Comparison of ENCODE assay signal across 10 mouse cellular contexts in the genomic region with DNA sequence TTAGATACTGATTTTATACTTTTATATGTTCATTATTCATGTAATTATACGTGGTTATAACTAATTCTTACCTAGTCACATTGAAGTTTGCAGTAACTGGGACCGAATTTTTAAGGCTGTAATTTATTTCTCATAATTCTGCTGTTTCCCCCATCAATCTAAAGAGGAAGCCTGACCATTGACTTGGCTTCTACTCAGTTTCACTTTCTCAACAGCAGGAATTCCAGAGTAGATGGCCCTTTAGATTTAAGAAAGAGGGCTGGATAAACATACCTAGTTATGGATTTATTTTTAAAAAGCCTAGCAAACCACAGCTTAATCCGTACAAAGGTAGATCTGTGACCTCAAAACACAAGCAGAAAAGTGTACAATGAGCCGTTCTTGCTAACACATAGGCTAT. TPM values are rescaled to one million over a fixed set of nuclear protein-coding genes. Genes with fewer than 3 reads are reported as not detected.
DNase-seq lines count a peak whose midpoint lies in the region; ATAC-seq and TF ChIP-seq lines count a peak whose summit lies in the region.
"Had no signal": no experiment of that assay in that cellular context is flagged by ENCODE, and none has a peak within 500 bp of the region (broad histone marks: within the 10 kb centered on the region; RNA-seq: fewer than 3 reads in every experiment).

No protein-coding gene starts in this region.

- H3K4me3 ChIP-seq in kidney, adult 2 months (ENCODE audit: insufficient read depth, low read depth, low read length): no peak overlapping the region
- no peak overlapping the region for H3K4me3 ChIP-seq in midbrain, embryonic 11.5 days (ENCODE audit: low read depth, low read length)
- H3K4me3 ChIP-seq in midbrain, postnatal 0 days (ENCODE audit: low read depth, low read length): no peak overlapping the region
- no peak overlapping the region for H3K4me3 ChIP-seq in embryonic fibroblast, embryonic 13.5 days (ENCODE audit: insufficient read depth, low read length)
- no peak overlapping the region for H3K4me3 ChIP-seq in hindbrain, embryonic 10.5 days

- H3K36me3 ChIP-seq in kidney, adult 2 months (ENCODE audit: control insufficient read depth, insufficient read depth, low read length): no peaks in the 10 kb centered on the region
- no peaks in the 10 kb centered on the region for H3K36me3 ChIP-seq in midbrain, embryonic 11.5 days (ENCODE audit: control insufficient read depth, insufficient read depth, low read length)
- H3K36me3 ChIP-seq in midbrain, postnatal 0 days (ENCODE audit: insufficient read depth, low read length): no peaks in the 10 kb centered on the region
- H3K36me3 ChIP-seq in hindbrain, embryonic 10.5 days: no peaks in the 10 kb centered on the region
- H3K36me3 ChIP-seq: G1E; hindbrain, embryonic 12.5 days; midbrain, embryonic 15.5 days had no signal

- H3K4me2 ChIP-seq in midbrain, embryonic 11.5 days: no peak overlapping the region
- H3K4me2 ChIP-seq in midbrain, postnatal 0 days (ENCODE audit: low read depth, low read length, poor library complexity, severe bottlenecking): no peak overlapping the region

- no peak overlapping the region; the same call in 1 of the 2 replicates for H3K27ac ChIP-seq in kidney, adult 2 months (ENCODE audit: insufficient read depth, low read depth, low read length)
- H3K27ac ChIP-seq in midbrain, embryonic 11.5 days (ENCODE audit: low read depth, low read length): no peak overlapping the region
- H3K27ac ChIP-seq in midbrain, postnatal 0 days (ENCODE audit: low read depth, low read length): no peak overlapping the region
- H3K27ac ChIP-seq in embryonic fibroblast, embryonic 13.5 days (ENCODE audit: insufficient read depth, low read length): peak overlapping the region; percentile 92
- H3K27ac ChIP-seq in hindbrain, embryonic 10.5 days: no peak overlapping the region

- no peaks in the 10 kb centered on the region for H3K27me3 ChIP-seq in kidney, adult 2 months (replicated peaks; ENCODE audit: control insufficient read depth, insufficient read depth, low read length)
- no peaks in the 10 kb centered on the region for H3K27me3 ChIP-seq in midbrain, embryonic 11.5 days (ENCODE audit: control insufficient read depth, insufficient read depth, low read length)
- no peaks in the 10 kb centered on the region for H3K27me3 ChIP-seq in midbrain, postnatal 0 days (ENCODE audit: insufficient read depth, low read length)
- H3K27me3 ChIP-seq in hindbrain, embryonic 10.5 days (ENCODE audit: insufficient read depth, poor library complexity, severe bottlenecking): peaks cover 8% of the 10 kb centered on the region; the same call in 1 of the 2 replicates
- H3K27me3 ChIP-seq: hindbrain, embryonic 12.5 days; midbrain, embryonic 15.5 days had no signal

- TF ChIP-seq CTCF in kidney, adult 2 months (conservative IDR thresholded peaks at IDR 0.05; ENCODE audit: insufficient read depth, insufficient read length, low read depth, low read length): no peak
- TF ChIP-seq CTCF in midbrain, postnatal 0 days (IDR thresholded peaks at IDR 0.05): no peak
- no peak for TF ChIP-seq CTCF in embryonic fibroblast, embryonic 13.5 days (IDR thresholded peaks at IDR 0.05; ENCODE audit: borderline replicate concordance, insufficient read depth, low read length)

- ATAC-seq in midbrain, embryonic 11.5 days (ENCODE audit: low FRiP score): no peak
- no peak for ATAC-seq in midbrain, postnatal 0 days (ENCODE audit: low FRiP score)

- WGBS in kidney, adult 2 months: 71% methylated on average over 4 of the region's 4 CpGs
- 90% methylated on average over 4 of the region's 4 CpGs for WGBS in midbrain, embryonic 11.5 days
- WGBS in midbrain, postnatal 0 days: 86% methylated on average over 4 of the region's 4 CpGs
- 85% methylated on average over 4 of the region's 4 CpGs for WGBS in hindbrain, embryonic 10.5 days

- TF ChIP-seq POLR2A in kidney, adult 2 months (IDR thresholded peaks at IDR 0.05; ENCODE audit: low read depth, low read length): no peak
- TF ChIP-seq POLR2A in embryonic fibroblast, embryonic 13.5 days (IDR thresholded peaks at IDR 0.05; ENCODE audit: low read depth, low read length): no peak

- peak; percentile 27 for DNase-seq in kidney, adult 2 months
- no peak for DNase-seq in kidney, adult 18-20 months
- DNase-seq in midbrain, embryonic 11.5 days (ENCODE audit: low spot score, missing footprints): peak; percentile 84
- DNase-seq in midbrain, postnatal 0 days (ENCODE audit: low spot score): no peak
- no peak for DNase-seq in spleen, postnatal 4 days (ENCODE audit: low spot score in 2 of 2)
- DNase-seq in hindbrain, embryonic 10.5 days (ENCODE audit: low spot score): no peak

- no peaks in the 10 kb centered on the region for H3K9me3 ChIP-seq in midbrain, embryonic 11.5 days (ENCODE audit: control insufficient read depth, low read length)
- no peaks in the 10 kb centered on the region for H3K9me3 ChIP-seq in midbrain, postnatal 0 days (ENCODE audit: low read length)
- H3K9me3 ChIP-seq in hindbrain, embryonic 10.5 days: no peaks in the 10 kb centered on the region
- H3K9me3 ChIP-seq: G1E; hindbrain, embryonic 12.5 days; midbrain, embryonic 15.5 days had no signal

- H3K9ac ChIP-seq in midbrain, embryonic 11.5 days (ENCODE audit: low read length): no peak overlapping the region
- no peak overlapping the region for H3K9ac ChIP-seq in midbrain, postnatal 0 days (replicated peaks; ENCODE audit: low read length, poor library complexity, severe bottlenecking)

- no peaks in the 10 kb centered on the region for H3K4me1 ChIP-seq in kidney, adult 2 months (ENCODE audit: control insufficient read depth, insufficient read depth, low read length)
- H3K4me1 ChIP-seq in midbrain, embryonic 11.5 days (ENCODE audit: control insufficient read depth, insufficient read depth, low read length): 0 out of 2 replicates have a peak, but pooled peaks cover 2% of the 10 kb centered on the region
- H3K4me1 ChIP-seq in midbrain, postnatal 0 days (ENCODE audit: insufficient read depth, low read length): no peaks in the 10 kb centered on the region
- H3K4me1 ChIP-seq in embryonic fibroblast, embryonic 13.5 days (ENCODE audit: control insufficient read depth, insufficient read depth, low read length): peaks cover 3% of the 10 kb centered on the region
- H3K4me1 ChIP-seq in hindbrain, embryonic 10.5 days (replicated peaks): peaks cover 13% of the 10 kb centered on the region

RNA-seq across cellular contexts. Expression of a gene that starts 9.8 kb away (rescaled TPM):
- polyA plus RNA-seq in kidney, adult 2 months (2012; rRNA removed): 24.9 and 33.6 TPM in 2 replicates
- polyA plus RNA-seq in midbrain, embryonic 11.5 days (2014; fragmentation: Nextera tagmentation; extraction: Ambion mirVana): 19.3 and 19.4 TPM in 2 replicates
- 15.2 and 16.9 TPM in 2 replicates for total RNA-seq in midbrain, postnatal 0 days (2014; rRNA removed)
- polyA plus RNA-seq in midbrain, postnatal 0 days (2015; fragmentation: Nextera tagmentation; extraction: Ambion mirVana): 31.4 and 31.5 TPM in 2 replicates
- 36.4 and 40.5 TPM in 2 replicates for polyA plus RNA-seq in embryonic fibroblast, embryonic 13.5 days (2011; ENCODE audit: insufficient read length, low read depth, missing spikeins)
- 31.8 and 32.1 TPM in 2 replicates for polyA plus RNA-seq in hindbrain, embryonic 10.5 days (2016; fragmentation: Nextera tagmentation; extraction: Ambion mirVana)

Comparison
In these comparisons a context has a peak if more than half of its experiments do, and no peak if none do; other contexts are left out.
1. DNase-seq: peak in kidney, adult 2 months (single experiment) and midbrain, embryonic 11.5 days (single experiment); none in kidney, adult 18-20 months (single experiment), midbrain, postnatal 0 days (single experiment), spleen, postnatal 4 days (0 of 2) and hindbrain, embryonic 10.5 days (single experiment).